Mouse (Mus musculus): Measurements from ENCODE around the gene Wdr27.

GRCm38 (mm10) chr17:14904206-14904605 is 38.8 kb downstream of the Wdr27 start:
- TF ChIP-seq POLR2A (IDR thresholded peaks at IDR 0.05; ENCODE audit: borderline replicate concordance, extremely low read depth, low read depth, low read length) (no peak), CTCF (IDR thresholded peaks at IDR 0.05; ENCODE audit: insufficient read depth, low read length) (no peak)

All from lung, adult 2 months (tissue).